Mouse (Mus musculus) intestine, embryonic 15.5 days (tissue): ENCODE measurements at regions not wholly inside any gene's neighbourhood (a gene's known extent, or its start where the extent isn't known, plus 50 kb on each side); places are given as distances from the start of the nearest gene placed in this dataset.

ENCODE experiments used
- ATAC-seq: fragments of 200-750 bp; cut with Nextera tagmentation; 2 replicates; pipeline ENCODE4 v1.8.0; 2017; ENCODE audit warnings: moderate TSS enrichment, moderate library complexity
- H3K27ac ChIP-seq: fragments of 300-500 bp; sonication (generic); 2 replicates; pipeline ENCODE4 v1.5.1; 2015; ENCODE audit warnings: mild to moderate bottlenecking, inconsistent platforms
- H3K27me3 ChIP-seq: fragments of 300-500 bp; sonication (generic); replicated peaks from 2 replicates; pipeline ENCODE4 v1.6.1; 2015; ENCODE audit warnings: inconsistent platforms
- H3K36me3 ChIP-seq: fragments of 300-500 bp; sonication (generic); 2 replicates; pipeline ENCODE4 v1.6.1; 2015; ENCODE audit warnings: inconsistent platforms
- H3K4me1 ChIP-seq: fragments of 300-500 bp; sonication (generic); replicated peaks from 2 replicates; pipeline ENCODE4 v1.6.1; 2015; ENCODE audit warnings: inconsistent platforms
- H3K4me2 ChIP-seq: fragments of 300-500 bp; sonication (generic); replicated peaks from 2 replicates; pipeline ENCODE4 v1.6.1; 2015; ENCODE audit warnings: mild to moderate bottlenecking, inconsistent platforms
- H3K4me3 ChIP-seq: fragments of 300-500 bp; sonication (generic); replicated peaks from 2 replicates; pipeline ENCODE4 v1.5.1; 2015; ENCODE audit warnings: inconsistent platforms
- H3K9ac ChIP-seq: fragments of 300-500 bp; sonication (generic); 2 replicates; pipeline ENCODE4 v1.6.1; 2015; ENCODE audit warnings: inconsistent platforms
- H3K9me3 ChIP-seq: fragments of 300-500 bp; sonication (generic); 2 replicates; pipeline ENCODE4 v1.6.1; 2016; ENCODE audit warnings: inconsistent platforms
- WGBS: fragments of 180-500 bp; shearing (Covaris S2); methylation state at CpG from one replicate; pipeline ENCODE4 v1.1.7; 2015; 5-methylcytosine and 5-hydroxymethylcytosine counted together

- H3K27me3 ChIP-seq = no peaks in the 10 kb centered on the region
- no peaks in the 10 kb centered on the region for H3K4me1 ChIP-seq
- ATAC-seq = no peak
- H3K9me3 ChIP-seq = no peaks in the 10 kb centered on the region
- H3K4me3 ChIP-seq = no peak overlapping the region
- no peak overlapping the region for H3K9ac ChIP-seq
- WGBS = 55% methylated on average over 4 of the region's 4 CpGs
- H3K27ac ChIP-seq = no peak overlapping the region
- no peak overlapping the region for H3K4me2 ChIP-seq
- H3K36me3 ChIP-seq = no peaks in the 10 kb centered on the region
These were observed 396.8 kb downstream of the Nedd1 start for GRCm38 (mm10) chr10:92325284-92325989.

- no peak for ATAC-seq
- H3K4me3 ChIP-seq = no peak overlapping the region
- no peak overlapping the region for H3K4me2 ChIP-seq
- no peak overlapping the region for H3K9ac ChIP-seq
- H3K36me3 ChIP-seq = no peaks in the 10 kb centered on the region
- whole genome bisulfite sequencing = 57% methylated on average over 3 of the region's 3 CpGs
- no peaks in the 10 kb centered on the region for H3K27me3 ChIP-seq
- H3K9me3 ChIP-seq = no peaks in the 10 kb centered on the region
- H3K4me1 ChIP-seq = no peaks in the 10 kb centered on the region
- no peak overlapping the region for H3K27ac ChIP-seq
These were observed 407.6 kb downstream of the Nedd1 start for GRCm38 (mm10) chr10:92314606-92315005.

GRCm38 (mm10) chr10:92312278-92312677, 409.9 kb downstream of the Nedd1 start:
- H3K27me3 ChIP-seq = no peaks in the 10 kb centered on the region
- no peak overlapping the region for H3K27ac ChIP-seq
- no peak for ATAC-seq
- no peak overlapping the region for H3K9ac ChIP-seq
- no peak overlapping the region for H3K4me2 ChIP-seq
- H3K4me3 ChIP-seq = no peak overlapping the region
- no peaks in the 10 kb centered on the region for H3K36me3 ChIP-seq
- H3K9me3 ChIP-seq = no peaks in the 10 kb centered on the region
- no peaks in the 10 kb centered on the region for H3K4me1 ChIP-seq
- 84% methylated on average over 6 of the region's 6 CpGs for WGBS

GRCm38 (mm10) chr10:92308643-92309042, 413.6 kb downstream of the Nedd1 start:
- no peaks in the 10 kb centered on the region for H3K4me1 ChIP-seq
- 86% methylated on average over 3 of the region's 3 CpGs for WGBS
- no peak overlapping the region for H3K4me2 ChIP-seq
- H3K4me3 ChIP-seq = no peak overlapping the region
- ATAC-seq = no peak
- H3K27me3 ChIP-seq = no peaks in the 10 kb centered on the region
- H3K9ac ChIP-seq = no peak overlapping the region
- H3K27ac ChIP-seq = no peak overlapping the region
- no peaks in the 10 kb centered on the region for H3K36me3 ChIP-seq
- no peaks in the 10 kb centered on the region for H3K9me3 ChIP-seq

GRCm38 (mm10) chr10:92307861-92308260, 414.4 kb downstream of the Nedd1 start:
- H3K4me3 ChIP-seq = no peak overlapping the region
- no peak overlapping the region for H3K9ac ChIP-seq
- 45% methylated on average over 3 of the region's 3 CpGs for WGBS

GRCm38 (mm10) chr10:92298693-92299092, 423.5 kb downstream of the Nedd1 start:
- Histone ChIP-seq H3K27me3 (no peaks in the 10 kb centered on the region), H3K36me3 (no peaks in the 10 kb centered on the region), H3K9me3 (no peaks in the 10 kb centered on the region), H3K9ac (no peak overlapping the region), H3K4me1 (no peaks in the 10 kb centered on the region), H3K4me3 (no peak overlapping the region), H3K4me2 (no peak overlapping the region), H3K27ac (no peak overlapping the region)
- 58% methylated on average over 13 of the region's 13 CpGs for WGBS
- ATAC-seq = no peak

More at GRCm38 (mm10) chr10:92307861-92308260, 414.4 kb downstream of the Nedd1 start:
- Histone ChIP-seq H3K27ac (no peak overlapping the region), H3K4me1 (no peaks in the 10 kb centered on the region), H3K4me2 (no peak overlapping the region), H3K9me3 (no peaks in the 10 kb centered on the region), H3K27me3 (no peaks in the 10 kb centered on the region), H3K36me3 (no peaks in the 10 kb centered on the region)
- ATAC-seq = no peak

- Histone ChIP-seq H3K27ac (no peak overlapping the region), H3K4me3 (no peak overlapping the region), H3K4me1 (no peaks in the 10 kb centered on the region), H3K9ac (no peak overlapping the region), H3K9me3 (no peaks in the 10 kb centered on the region), H3K4me2 (no peak overlapping the region), H3K36me3 (no peaks in the 10 kb centered on the region), H3K27me3 (no peaks in the 10 kb centered on the region)
- WGBS = 84% methylated on average over 4 of the region's 4 CpGs
- ATAC-seq = no peak
These were observed 425.4 kb downstream of the Nedd1 start for GRCm38 (mm10) chr10:92296837-92297236.

- Histone ChIP-seq H3K4me3 (no peak overlapping the region), H3K9me3 (no peaks in the 10 kb centered on the region), H3K4me1 (no peaks in the 10 kb centered on the region), H3K4me2 (no peak overlapping the region), H3K27me3 (no peaks in the 10 kb centered on the region), H3K27ac (no peak overlapping the region), H3K9ac (no peak overlapping the region), H3K36me3 (no peaks in the 10 kb centered on the region)
- WGBS = 91% methylated on average over 9 of the region's 9 CpGs
- no peak for ATAC-seq
These were observed 425.9 kb downstream of the Nedd1 start for GRCm38 (mm10) chr10:92296303-92296702.

- ATAC-seq = no peak
- Histone ChIP-seq H3K4me3 (no peak overlapping the region), H3K9me3 (no peaks in the 10 kb centered on the region), H3K4me1 (no peaks in the 10 kb centered on the region), H3K4me2 (no peak overlapping the region), H3K36me3 (no peaks in the 10 kb centered on the region), H3K27ac (no peak overlapping the region), H3K9ac (no peak overlapping the region), H3K27me3 (no peaks in the 10 kb centered on the region)
- 60% methylated on average over 4 of the region's 4 CpGs for WGBS
These were observed 429.0 kb downstream of the Nedd1 start for GRCm38 (mm10) chr10:92293261-92293660.

GRCm38 (mm10) chr10:92289230-92289629, 433.0 kb downstream of the Nedd1 start:
- WGBS = 59% methylated on average over 5 of the region's 5 CpGs
- Histone ChIP-seq H3K4me1 (no peaks in the 10 kb centered on the region), H3K27me3 (no peaks in the 10 kb centered on the region), H3K4me2 (no peak overlapping the region), H3K4me3 (no peak overlapping the region), H3K9me3 (no peaks in the 10 kb centered on the region), H3K36me3 (no peaks in the 10 kb centered on the region), H3K27ac (no peak overlapping the region), H3K9ac (no peak overlapping the region)
- ATAC-seq = no peak

GRCm38 (mm10) chr10:92284231-92284630, 438.0 kb downstream of the Nedd1 start:
- Histone ChIP-seq H3K27me3 (no peaks in the 10 kb centered on the region), H3K9me3 (no peaks in the 10 kb centered on the region), H3K4me2 (no peak overlapping the region), H3K4me1 (no peaks in the 10 kb centered on the region), H3K27ac (no peak overlapping the region), H3K36me3 (no peaks in the 10 kb centered on the region), H3K9ac (no peak overlapping the region), H3K4me3 (no peak overlapping the region)
- 56% methylated on average over 4 of the region's 4 CpGs for WGBS
- no peak for ATAC-seq

- H3K36me3 ChIP-seq = no peaks in the 10 kb centered on the region
- H3K4me1 ChIP-seq = no peaks in the 10 kb centered on the region
- H3K9ac ChIP-seq = no peak overlapping the region
- no peak overlapping the region for H3K27ac ChIP-seq
- 31% methylated on average over 2 of the region's 2 CpGs for WGBS
- no peak overlapping the region for H3K4me3 ChIP-seq
- no peak overlapping the region for H3K4me2 ChIP-seq
- H3K27me3 ChIP-seq = no peaks in the 10 kb centered on the region
- no peak for ATAC-seq
- H3K9me3 ChIP-seq = no peaks in the 10 kb centered on the region
These were observed 444.2 kb downstream of the Nedd1 start for GRCm38 (mm10) chr10:92277981-92278380.

- Histone ChIP-seq H3K27me3 (no peaks in the 10 kb centered on the region), H3K4me2 (no peak overlapping the region), H3K9ac (no peak overlapping the region), H3K4me3 (no peak overlapping the region), H3K36me3 (no peaks in the 10 kb centered on the region), H3K9me3 (no peaks in the 10 kb centered on the region), H3K27ac (no peak overlapping the region), H3K4me1 (no peaks in the 10 kb centered on the region)
- 64% methylated on average over 3 of the region's 3 CpGs for WGBS
- no peak for ATAC-seq
These were observed 464.4 kb downstream of the Nedd1 start for GRCm38 (mm10) chr10:92257815-92258214.
